Mouse (Mus musculus): ENCODE measurements around the gene Orc6. TPM values are rescaled to one million over a fixed set of nuclear protein-coding genes. Genes with fewer than 3 reads are reported as not detected.

Gene Orc6
- polyA plus RNA-seq, 1 experiment from 2014 or later: 140 TPM

- DNase-seq (ENCODE audit: low spot score, missing footprints): no peak
- H3K9me3 ChIP-seq (ENCODE audit: control insufficient read depth, low read length): no peaks in the 10 kb centered on the region
- ATAC-seq (ENCODE audit: low FRiP score): no peak
- 75% methylated on average over 4 of the region's 4 CpGs for WGBS
- H3K4me3 ChIP-seq (ENCODE audit: low read depth, low read length): no peak overlapping the region
- H3K4me1 ChIP-seq (ENCODE audit: control insufficient read depth, insufficient read depth, low read length): no peaks in the 10 kb centered on the region
- no peaks in the 10 kb centered on the region for H3K27me3 ChIP-seq (ENCODE audit: control insufficient read depth, insufficient read depth, low read length)
- no peak overlapping the region for H3K4me2 ChIP-seq
- no peak overlapping the region for H3K27ac ChIP-seq (ENCODE audit: low read depth, low read length)
- H3K9ac ChIP-seq (ENCODE audit: low read length): no peak overlapping the region
- H3K36me3 ChIP-seq (ENCODE audit: control insufficient read depth, insufficient read depth, low read length): no peaks in the 10 kb centered on the region
Observed at GRCm38 (mm10) chr8:85353287-85353686, 53.9 kb downstream of the Orc6 start.

Other genes starting within 250 kb of the Orc6 start
- 22.4 and 25.8 TPM in 2 replicates for gene Fbxw9, start 239.6 kb upstream of the Orc6 start, polyA plus RNA-seq (2014; fragmentation: Nextera tagmentation; extraction: Ambion mirVana)
- gene Gm5741, start 231.7 kb upstream of the Orc6 start, polyA plus RNA-seq (2014; fragmentation: Nextera tagmentation; extraction: Ambion mirVana): 0.53 TPM in 1 of 2 replicates, not detected in the other
- 65.5 and 66.8 TPM in 2 replicates for gene Dhps, start 227.9 kb upstream of the Orc6 start, polyA plus RNA-seq (2014; fragmentation: Nextera tagmentation; extraction: Ambion mirVana)
- gene Wdr83os, start 218.9 kb upstream of the Orc6 start, polyA plus RNA-seq (2014; fragmentation: Nextera tagmentation; extraction: Ambion mirVana): 120 and 135 TPM in 2 replicates
- 54.3 and 56.1 TPM in 2 replicates for gene Wdr83, start 218.3 kb upstream of the Orc6 start, polyA plus RNA-seq (2014; fragmentation: Nextera tagmentation; extraction: Ambion mirVana)
- gene Man2b1, start 216.4 kb upstream of the Orc6 start, polyA plus RNA-seq (2014; fragmentation: Nextera tagmentation; extraction: Ambion mirVana): 15.7 and 16.9 TPM in 2 replicates
- gene Zfp791, start 176.5 kb upstream of the Orc6 start, polyA plus RNA-seq (2014; fragmentation: Nextera tagmentation; extraction: Ambion mirVana): 1.3 and 1.5 TPM in 2 replicates
- gene Cks1brt, start 147.7 kb upstream of the Orc6 start, polyA plus RNA-seq (2014; fragmentation: Nextera tagmentation; extraction: Ambion mirVana): not detected in 2 replicates
- not detected in 2 replicates for gene Olfr371, start 73.6 kb upstream of the Orc6 start, polyA plus RNA-seq (2014; fragmentation: Nextera tagmentation; extraction: Ambion mirVana)
- 182 and 208 TPM in 2 replicates for gene Vps35, start 170 bp downstream of the Orc6 start, polyA plus RNA-seq (2014; fragmentation: Nextera tagmentation; extraction: Ambion mirVana)
- gene Mylk3, start 86.7 kb downstream of the Orc6 start, polyA plus RNA-seq (2014; fragmentation: Nextera tagmentation; extraction: Ambion mirVana): 1.7 and 2.1 TPM in 2 replicates
- gene 4921524J17Rik, start 133.2 kb downstream of the Orc6 start, polyA plus RNA-seq (2014; fragmentation: Nextera tagmentation; extraction: Ambion mirVana): 43.8 and 48.9 TPM in 2 replicates
- 36.5 and 38.1 TPM in 2 replicates for gene Gpt2, start 192.9 kb downstream of the Orc6 start, polyA plus RNA-seq (2014; fragmentation: Nextera tagmentation; extraction: Ambion mirVana)

All from midbrain, embryonic 11.5 days (tissue).